Mouse (Mus musculus) liver, embryonic 12.5 days (tissue): Measurements from ENCODE around the gene Gstm7. TPM values are rescaled to one million over a fixed set of nuclear protein-coding genes. Genes with fewer than 3 reads are reported as not detected.
"Not testable (repeated sequence)": the region's sequence is repeated elsewhere in the genome, so short reads cannot be mapped to it uniquely, and the experiment has no call there.

Experiments used
- ATAC-seq: fragments of 200-750 bp; cut with Nextera tagmentation; 2 replicates; pipeline ENCODE4 v1.8.0; 2017; ENCODE audit warnings: moderate number of reproducible peaks, mild to moderate bottlenecking, moderate library complexity
- H3K27ac ChIP-seq: fragments of 300-500 bp; sonication (generic); 2 replicates; pipeline ENCODE4 v1.5.1; 2016; ENCODE audit warnings: mild to moderate bottlenecking
- H3K27me3 ChIP-seq: fragments of 300-500 bp; sonication (generic); replicated peaks from 2 replicates; pipeline ENCODE4 v1.6.1; 2016; ENCODE audit warnings: mild to moderate bottlenecking, moderate library complexity
- H3K36me3 ChIP-seq: fragments of 300-500 bp; sonication (generic); 2 replicates; pipeline ENCODE4 v1.6.1; 2016; ENCODE audit warnings: mild to moderate bottlenecking, moderate library complexity
- H3K4me1 ChIP-seq: fragments of 300-500 bp; sonication (generic); 2 replicates; pipeline ENCODE4 v1.6.1; 2016
- H3K4me2 ChIP-seq: fragments of 300-500 bp; sonication (generic); 2 replicates; pipeline ENCODE4 v1.6.1; 2016; ENCODE audit warnings: mild to moderate bottlenecking, moderate library complexity
- H3K4me3 ChIP-seq: fragments of 300-500 bp; sonication (generic); 2 replicates; pipeline ENCODE4 v1.5.1; 2016; ENCODE audit warnings: mild to moderate bottlenecking, moderate library complexity
- H3K9ac ChIP-seq: fragments of 300-500 bp; sonication (generic); 2 replicates; pipeline ENCODE4 v1.6.1; 2016; ENCODE audit warnings: mild to moderate bottlenecking, moderate library complexity
- H3K9me3 ChIP-seq: fragments of 300-500 bp; sonication (generic); replicated peaks from 2 replicates; pipeline ENCODE4 v1.6.1; 2016; ENCODE audit warnings: mild to moderate bottlenecking, moderate library complexity
- WGBS: fragments of 180-500 bp; shearing (Covaris S2); methylation state at CpG from one replicate; pipeline ENCODE4 v1.1.7; 2016; ENCODE audit not compliant: insufficient replicate concordance; 5-methylcytosine and 5-hydroxymethylcytosine counted together
- polyA plus RNA-seq: library from polyadenylated mRNA; unstranded; fragments of >200 nt; fragmentation: Nextera tagmentation; extraction: Ambion mirVana; gene quantifications from 2 replicates; pipeline ENCODE4 v1.2.1, GENCODE M21; 2016

Gstm7 gene
- polyA plus RNA-seq, 1 experiment from 2014 or later: 8.1 TPM

GRCm38 (mm10) chr3:107900955-107901673 lies 30.5 kb downstream of the Gstm7 start:
- peaks cover 21% of the 10 kb centered on the region for H3K36me3 ChIP-seq
- no peak overlapping the region for H3K4me2 ChIP-seq
- ATAC-seq: no peak

GRCm38 (mm10) chr3:107898691-107899090 lies 32.9 kb downstream of the Gstm7 start:
- ATAC-seq: no peak

More at GRCm38 (mm10) chr3:107900955-107901673, 30.5 kb downstream of the Gstm7 start:
- H3K27ac ChIP-seq: no peak overlapping the region
- 63% methylated on average over 11 of the region's 11 CpGs for WGBS
- H3K4me1 ChIP-seq: peaks cover 20% of the 10 kb centered on the region
- no peaks in the 10 kb centered on the region for H3K9me3 ChIP-seq
- H3K4me3 ChIP-seq: no peak overlapping the region
- H3K9ac ChIP-seq: no peak overlapping the region
- no peaks in the 10 kb centered on the region for H3K27me3 ChIP-seq

GRCm38 (mm10) chr3:107895720-107896569 lies 35.7 kb downstream of the Gstm7 start, which contains the start of gene Gstm5:
TSS of gene Gstm5 (plus strand) at chr3:107895821.
- Histone ChIP-seq H3K4me1 (peaks cover 19% of the 10 kb centered on the region), H3K9ac (peak within 1 kb of the TSS; percentile 87), H3K4me2 (peak within 1 kb of the TSS; percentile 97), H3K9me3 (no peaks in the 10 kb centered on the region), H3K27me3 (no peaks in the 10 kb centered on the region), H3K36me3 (peaks cover 21% of the 10 kb centered on the region), H3K4me3 (peak within 1 kb of the TSS; percentile 73), H3K27ac (peak within 1 kb of the TSS; percentile 88)
- ATAC-seq: peak; percentile 87
- 6% methylated on average over 40 of the region's 40 CpGs for WGBS

More at GRCm38 (mm10) chr3:107898691-107899090, 32.9 kb downstream of the Gstm7 start:
- peaks cover 19% of the 10 kb centered on the region for H3K4me1 ChIP-seq
- H3K27me3 ChIP-seq: no peaks in the 10 kb centered on the region
- WGBS: 85% methylated on average over 13 of the region's 13 CpGs
- no peak overlapping the region for H3K4me3 ChIP-seq
- H3K36me3 ChIP-seq: peaks cover 21% of the 10 kb centered on the region
- no peaks in the 10 kb centered on the region for H3K9me3 ChIP-seq
- H3K9ac ChIP-seq: no peak overlapping the region
- H3K27ac ChIP-seq: no peak overlapping the region
- no peak overlapping the region for H3K4me2 ChIP-seq

- H3K4me3 ChIP-seq: peak overlapping the region; percentile 73
- peak overlapping the region; percentile 87 for H3K9ac ChIP-seq
- H3K4me1 ChIP-seq: peaks cover 19% of the 10 kb centered on the region
- WGBS: 8% methylated on average over 6 of the region's 6 CpGs
- peak; percentile 60 for ATAC-seq
- H3K4me2 ChIP-seq: peak overlapping the region; percentile 97
- no peaks in the 10 kb centered on the region for H3K9me3 ChIP-seq
- no peaks in the 10 kb centered on the region for H3K27me3 ChIP-seq
- H3K36me3 ChIP-seq: peaks cover 21% of the 10 kb centered on the region
- peak overlapping the region; percentile 88 for H3K27ac ChIP-seq
Measured at GRCm38 (mm10) chr3:107895194-107895719, 36.4 kb downstream of the Gstm7 start.

- H3K27me3 ChIP-seq, H3K4me1 ChIP-seq, H3K36me3 ChIP-seq, H3K9me3 ChIP-seq, H3K4me2 ChIP-seq, H3K4me3 ChIP-seq, H3K27ac ChIP-seq, ATAC-seq, H3K9ac ChIP-seq: not testable (repeated sequence)
- WGBS: 66% methylated on average over 2 of the region's 2 CpGs
Measured at GRCm38 (mm10) chr3:107889236-107889635, 42.4 kb downstream of the Gstm7 start.

GRCm38 (mm10) chr3:107887674-107888495 lies 43.7 kb downstream of the Gstm7 start:
- Histone ChIP-seq H3K27ac (no peak overlapping the region), H3K36me3 (no peaks in the 10 kb centered on the region; the same call in 1 of the 2 replicates), H3K4me1 (no peaks in the 10 kb centered on the region), H3K4me3 (no peak overlapping the region), H3K27me3 (no peaks in the 10 kb centered on the region), H3K4me2 (no peak overlapping the region), H3K9me3 (no peaks in the 10 kb centered on the region), H3K9ac (no peak overlapping the region)
- 69% methylated on average over 9 of the region's 9 CpGs for WGBS
- no peak for ATAC-seq

- no peak overlapping the region for H3K9ac ChIP-seq
- H3K4me3 ChIP-seq: no peak overlapping the region
- H3K27ac ChIP-seq: no peak overlapping the region
- peaks cover 4% of the 10 kb centered on the region; the same call in 1 of the 2 replicates for H3K4me1 ChIP-seq
- no peaks in the 10 kb centered on the region for H3K27me3 ChIP-seq
- no peak overlapping the region for H3K4me2 ChIP-seq
- ATAC-seq: no peak
- WGBS: 60% methylated on average over 12 of the region's 12 CpGs
- no peaks in the 10 kb centered on the region for H3K36me3 ChIP-seq
- H3K9me3 ChIP-seq: no peaks in the 10 kb centered on the region
Measured at GRCm38 (mm10) chr3:107877747-107878736, 53.6 kb downstream of the Gstm7 start.

GRCm38 (mm10) chr3:107877005-107877404 lies 54.6 kb downstream of the Gstm7 start, which contains the start of gene Eps8l3:
TSS of gene Eps8l3 (plus strand) at chr3:107877229.
- 59% methylated on average over 5 of the region's 5 CpGs for WGBS
- Histone ChIP-seq H3K27me3 (no peaks in the 10 kb centered on the region), H3K9me3 (no peaks in the 10 kb centered on the region), H3K27ac (no peak within 1 kb of the TSS), H3K4me1 (peaks cover 4% of the 10 kb centered on the region; the same call in 1 of the 2 replicates), H3K4me3 (no peak within 1 kb of the TSS), H3K4me2 (no peak within 1 kb of the TSS), H3K9ac (no peak within 1 kb of the TSS), H3K36me3 (no peaks in the 10 kb centered on the region)
- no peak for ATAC-seq
